ENCODE assay signal across 9 mouse cellular contexts in the genomic region with DNA sequence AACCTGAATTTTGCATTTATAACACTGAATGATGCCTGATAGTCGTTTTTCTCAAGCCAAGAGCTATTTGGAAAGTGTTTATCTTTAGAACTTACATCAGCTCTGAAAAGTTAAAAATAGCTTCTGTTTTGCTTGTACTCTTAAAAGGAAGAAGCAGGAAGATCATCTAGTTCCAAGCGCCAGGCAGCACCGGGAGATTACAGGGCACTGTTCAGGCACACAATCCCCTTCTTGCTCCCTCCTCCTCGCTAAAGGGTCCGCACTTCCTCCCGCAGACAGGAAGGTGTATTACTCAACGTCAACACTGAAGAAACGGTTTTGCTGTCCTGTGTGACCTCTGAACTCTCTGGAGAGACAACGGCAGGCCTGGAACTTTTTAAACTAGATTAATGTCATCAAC. TPM values are rescaled to one million over a fixed set of nuclear protein-coding genes. Genes with fewer than 3 reads are reported as not detected.
A peak's percentile ranks its signal among the peaks of the same experiment; 100 is the strongest.
DNase-seq lines count a peak whose midpoint lies in the region; ATAC-seq and TF ChIP-seq lines count a peak whose summit lies in the region.
"Had no signal": no experiment of that assay in that cellular context is flagged by ENCODE, and none has a peak within 500 bp of the region (broad histone marks: within the 10 kb centered on the region; RNA-seq: fewer than 3 reads in every experiment).

No protein-coding gene starts in this region.

- no peak overlapping the region for H3K4me3 ChIP-seq in kidney, embryonic 14.5 days (ENCODE audit: low read length)
- H3K4me3 ChIP-seq in heart, adult 2 months: peak overlapping the region; percentile 32
- no peak overlapping the region for H3K4me3 ChIP-seq in neural tube, embryonic 15.5 days (replicated peaks)

- no peaks in the 10 kb centered on the region; the same call in 1 of the 2 replicates for H3K4me1 ChIP-seq in kidney, embryonic 14.5 days (ENCODE audit: control insufficient read depth, insufficient read depth, low read length)
- H3K4me1 ChIP-seq in heart, adult 2 months (ENCODE audit: control insufficient read depth, insufficient read depth, low read length): peaks cover 24% of the 10 kb centered on the region
- H3K4me1 ChIP-seq in neural tube, embryonic 15.5 days: 0 out of 2 replicates have a peak, but pooled peaks cover 7% of the 10 kb centered on the region

- H3K36me3 ChIP-seq in kidney, embryonic 14.5 days (ENCODE audit: control insufficient read depth, insufficient read depth, low read length): no peaks in the 10 kb centered on the region
- H3K36me3 ChIP-seq in heart, adult 2 months (ENCODE audit: control insufficient read depth, insufficient read depth, low read length): peaks cover 11% of the 10 kb centered on the region
- H3K36me3 ChIP-seq in neural tube, embryonic 15.5 days: no peaks in the 10 kb centered on the region

- peak; percentile 56 for DNase-seq in kidney, adult 11 months
- peak; percentile 65 to 78 for DNase-seq in heart, adult 2 months
- DNase-seq in kidney, postnatal 10 days: peak; percentile 44
- DNase-seq in MN1 (ENCODE audit: low spot score): no peak
- DNase-seq in layer of hippocampus, adult 18-20 months (ENCODE audit: low spot score in 2 of 2): no peak

- H3K4me2 ChIP-seq in kidney, embryonic 14.5 days (replicated peaks; ENCODE audit: low read depth, low read length): no peak overlapping the region
- no peak overlapping the region for H3K4me2 ChIP-seq in neural tube, embryonic 15.5 days

- 44% methylated on average over 9 of the region's 9 CpGs for WGBS in kidney, embryonic 14.5 days
- WGBS in heart, adult 2 months: under 1% methylated on average over 9 of the region's 9 CpGs
- 72% methylated on average over 9 of the region's 9 CpGs for WGBS in neural tube, embryonic 15.5 days

- intact Hi-C loops in heart, adult 2 months (cut with DNase I): loop anchor here (1.0 kb wide), 1 partner anchor 21 kb away; no protein-coding TSS in a partner anchor

- no peak for ATAC-seq in kidney, embryonic 14.5 days (ENCODE audit: low FRiP score, low TSS enrichment)
- ATAC-seq in megakaryocyte-erythroid progenitor cell, adult 5-6 weeks (replicated peaks; ENCODE audit: low FRiP score, low TSS enrichment, poor library complexity, severe bottlenecking): peak; percentile 43
- ATAC-seq in neural tube, embryonic 15.5 days (ENCODE audit: low FRiP score): no peak

- peaks cover 10% of the 10 kb centered on the region for H3K79me2 ChIP-seq in heart, adult 2 months (replicated peaks; ENCODE audit: control insufficient read depth, insufficient read depth, low read length)

- no peak overlapping the region; the same call in 1 of the 2 replicates for H3K27ac ChIP-seq in kidney, embryonic 14.5 days (ENCODE audit: low read depth, low read length)
- H3K27ac ChIP-seq in heart, adult 2 months: peak overlapping the region; percentile 96
- H3K27ac ChIP-seq in neural tube, embryonic 15.5 days (replicated peaks): no peak overlapping the region

- no peak for TF ChIP-seq CTCF in heart, adult 2 months (IDR thresholded peaks at IDR 0.05)

- no peaks in the 10 kb centered on the region for H3K9me3 ChIP-seq in kidney, embryonic 14.5 days (ENCODE audit: control insufficient read depth, low read length)
- no peaks in the 10 kb centered on the region for H3K9me3 ChIP-seq in neural tube, embryonic 15.5 days (replicated peaks)
- H3K9me3 ChIP-seq: G1E had no signal

- peak; percentile 83 for TF ChIP-seq POLR2A in heart, adult 2 months (IDR thresholded peaks at IDR 0.05; ENCODE audit: insufficient read depth, low read depth, low read length)

- no peaks in the 10 kb centered on the region for H3K27me3 ChIP-seq in kidney, embryonic 14.5 days (ENCODE audit: control insufficient read depth, insufficient read depth, low read length)
- no peaks in the 10 kb centered on the region for H3K27me3 ChIP-seq in heart, adult 2 months (ENCODE audit: control insufficient read depth, insufficient read depth, low read length)
- H3K27me3 ChIP-seq in neural tube, embryonic 15.5 days (replicated peaks): no peaks in the 10 kb centered on the region

- TF ChIP-seq EP300 in heart, adult 2 months (IDR thresholded peaks at IDR 0.05; ENCODE audit: insufficient read depth, low read depth, low read length): peak; percentile 96

- no peak overlapping the region for H3K9ac ChIP-seq in kidney, embryonic 14.5 days (ENCODE audit: low read depth, low read length)
- peak overlapping the region; percentile 62 for H3K9ac ChIP-seq in heart, adult 2 months (ENCODE audit: low read depth, low read length)
- no peak overlapping the region for H3K9ac ChIP-seq in neural tube, embryonic 15.5 days (replicated peaks)

RNA-seq across cellular contexts. Expression of a gene that starts 22.4 kb away (rescaled TPM):
- 20.7 and 32.6 TPM in 2 replicates for polyA plus RNA-seq in kidney, embryonic 14.5 days (2014; fragmentation: Nextera tagmentation; extraction: Ambion mirVana)
- 100 to 1,000 TPM; 156 to 195 TPM for total RNA-seq in heart, adult 2 months (2021)
- 77.2 and 107 TPM in 2 replicates for polyA plus RNA-seq in heart, adult 2 months (2012; rRNA removed)
- total RNA-seq in megakaryocyte-erythroid progenitor cell, adult 5-6 weeks (2014; fragmentation: Nextera tagmentation): 45.2 and 52.4 TPM in 2 replicates
- total RNA-seq in megakaryocyte-erythroid progenitor cell, adult 5-6 weeks (2017): 45.0 and 64.8 TPM in 2 replicates
- total RNA-seq in layer of hippocampus, adult 18-20 months (2021): 100 to 1,000 TPM; 127 to 137 TPM
- 72.1 and 81.1 TPM in 2 replicates for polyA plus RNA-seq in neural tube, embryonic 15.5 days (2015; fragmentation: Nextera tagmentation; extraction: Ambion mirVana)

RNA-seq across cellular contexts. Expression of a gene that starts 58.8 kb away (rescaled TPM):
- polyA plus RNA-seq in kidney, embryonic 14.5 days (2014; fragmentation: Nextera tagmentation; extraction: Ambion mirVana): 75.3 and 101 TPM in 2 replicates
- 10 to 100 TPM; 23.2 to 24.9 TPM for total RNA-seq in heart, adult 2 months (2021)
- polyA plus RNA-seq in heart, adult 2 months (2012; rRNA removed): 12.6 and 16.1 TPM in 2 replicates
- 55.3 and 79.3 TPM in 2 replicates for total RNA-seq in megakaryocyte-erythroid progenitor cell, adult 5-6 weeks (2014; fragmentation: Nextera tagmentation)
- 59.3 and 167 TPM in 2 replicates for total RNA-seq in megakaryocyte-erythroid progenitor cell, adult 5-6 weeks (2017)
- total RNA-seq in layer of hippocampus, adult 18-20 months (2021): 10 to 100 TPM; 51.1 to 55.8 TPM
- 57.0 and 65.8 TPM in 2 replicates for polyA plus RNA-seq in neural tube, embryonic 15.5 days (2015; fragmentation: Nextera tagmentation; extraction: Ambion mirVana)

Comparison
In these comparisons a context has a peak if more than half of its experiments do, and no peak if none do; other contexts are left out.
1. DNase-seq: peak in kidney, adult 11 months (single experiment), heart, adult 2 months (2 of 2) and kidney, postnatal 10 days (single experiment); none in MN1 (single experiment) and layer of hippocampus, adult 18-20 months (0 of 2).